16 mouse cellular contexts compared by ENCODE assay signal in the genomic region with DNA sequence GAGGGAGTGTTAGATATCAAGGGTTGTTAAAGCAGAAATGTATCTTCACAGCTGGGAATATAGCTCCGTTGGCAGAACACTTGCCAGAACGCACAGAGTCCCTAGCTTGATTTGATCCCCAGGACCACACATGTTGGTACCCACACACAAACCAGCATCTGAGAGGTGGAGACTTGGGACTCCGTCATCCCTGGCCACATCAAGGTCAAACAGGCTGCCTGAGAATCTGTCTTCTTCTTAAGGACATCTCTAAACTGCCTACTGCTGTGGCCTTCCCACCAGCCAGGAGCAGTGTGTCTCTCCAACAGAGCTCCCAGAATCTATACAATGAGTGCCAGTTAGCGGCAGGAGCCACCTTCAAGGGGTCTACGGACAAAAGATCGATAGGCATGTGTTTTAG. TPM values are rescaled to one million over a fixed set of nuclear protein-coding genes. Genes with fewer than 3 reads are reported as not detected.
DNase-seq lines count a peak whose midpoint lies in the region; ATAC-seq and TF ChIP-seq lines count a peak whose summit lies in the region.
"Had no signal": no experiment of that assay in that cellular context is flagged by ENCODE, and none has a peak within 500 bp of the region (broad histone marks: within the 10 kb centered on the region; RNA-seq: fewer than 3 reads in every experiment).

No protein-coding gene starts in this region.

- no peaks in the 10 kb centered on the region; the same call in 1 of the 2 replicates for H3K4me1 ChIP-seq in forebrain, embryonic 11.5 days (replicated peaks; ENCODE audit: control insufficient read depth, insufficient read depth, low read length)
- H3K4me1 ChIP-seq in forebrain, postnatal 0 days (ENCODE audit: insufficient read depth), result 0 out of 2 replicates have a peak, but pooled peaks cover 4% of the 10 kb centered on the region
- H3K4me1 ChIP-seq in kidney, embryonic 14.5 days (ENCODE audit: control insufficient read depth, insufficient read depth, low read length), result peaks cover 9% of the 10 kb centered on the region; the same call in 1 of the 2 replicates
- no peaks in the 10 kb centered on the region; the same call in 1 of the 2 replicates for H3K4me1 ChIP-seq in kidney, adult 2 months (ENCODE audit: control insufficient read depth, insufficient read depth, low read length)
- H3K4me1 ChIP-seq in G1E (ENCODE audit: insufficient read depth, low read depth, low read length), result peaks cover 53% of the 10 kb centered on the region
- peaks cover 8% of the 10 kb centered on the region; the same call in 1 of the 2 replicates for H3K4me1 ChIP-seq in hindbrain, postnatal 0 days (ENCODE audit: insufficient read depth, low read length)
- H3K4me1 ChIP-seq: neural tube, embryonic 12.5 days had no signal

- TF ChIP-seq POLR2A in kidney, adult 2 months (IDR thresholded peaks at IDR 0.05; ENCODE audit: low read depth, low read length), result no peak

- no peak overlapping the region for H3K9ac ChIP-seq in forebrain, embryonic 11.5 days (ENCODE audit: low read length)
- H3K9ac ChIP-seq in forebrain, postnatal 0 days, result no peak overlapping the region
- H3K9ac ChIP-seq in kidney, embryonic 14.5 days (ENCODE audit: low read depth, low read length), result no peak overlapping the region
- H3K9ac ChIP-seq in hindbrain, postnatal 0 days (replicated peaks; ENCODE audit: low read length), result no peak overlapping the region
- H3K9ac ChIP-seq: hindbrain, embryonic 15.5 days; limb, embryonic 15.5 days; neural tube, embryonic 12.5 days had no signal

- no peak for TF ChIP-seq CTCF in forebrain, postnatal 0 days (IDR thresholded peaks at IDR 0.05; ENCODE audit: low read depth)
- no peak for TF ChIP-seq CTCF in kidney, adult 2 months (conservative IDR thresholded peaks at IDR 0.05; ENCODE audit: insufficient read depth, insufficient read length, low read depth, low read length)
- TF ChIP-seq CTCF in G1E (IDR thresholded peaks at IDR 0.05; ENCODE audit: low read depth, low read length), result no peak
- TF ChIP-seq CTCF in hindbrain, postnatal 0 days (IDR thresholded peaks at IDR 0.05; ENCODE audit: low read depth), result no peak

- no peaks in the 10 kb centered on the region for H3K27me3 ChIP-seq in forebrain, embryonic 11.5 days (ENCODE audit: control insufficient read depth, insufficient read depth, low read length)
- no peaks in the 10 kb centered on the region for H3K27me3 ChIP-seq in forebrain, postnatal 0 days (ENCODE audit: insufficient read depth, low read length)
- no peaks in the 10 kb centered on the region for H3K27me3 ChIP-seq in kidney, embryonic 14.5 days (ENCODE audit: control insufficient read depth, insufficient read depth, low read length)
- no peaks in the 10 kb centered on the region for H3K27me3 ChIP-seq in kidney, adult 2 months (replicated peaks; ENCODE audit: control insufficient read depth, insufficient read depth, low read length)
- no peaks in the 10 kb centered on the region for H3K27me3 ChIP-seq in G1E (ENCODE audit: insufficient read depth, low read length)
- no peaks in the 10 kb centered on the region for H3K27me3 ChIP-seq in hindbrain, postnatal 0 days (ENCODE audit: insufficient read depth, low read length)
- H3K27me3 ChIP-seq: hindbrain, embryonic 15.5 days; limb, embryonic 15.5 days; neural tube, embryonic 12.5 days had no signal

- H3K36me3 ChIP-seq in forebrain, embryonic 11.5 days (ENCODE audit: control insufficient read depth, insufficient read depth, low read length), result no peaks in the 10 kb centered on the region; the same call in 1 of the 2 replicates
- H3K36me3 ChIP-seq in forebrain, postnatal 0 days (ENCODE audit: insufficient read depth), result no peaks in the 10 kb centered on the region; the same call in 1 of the 2 replicates
- peaks cover 10% of the 10 kb centered on the region; the same call in 1 of the 2 replicates for H3K36me3 ChIP-seq in kidney, embryonic 14.5 days (ENCODE audit: control insufficient read depth, insufficient read depth, low read length)
- no peaks in the 10 kb centered on the region for H3K36me3 ChIP-seq in kidney, adult 2 months (ENCODE audit: control insufficient read depth, insufficient read depth, low read length)
- peaks cover 60% of the 10 kb centered on the region for H3K36me3 ChIP-seq in G1E (replicated peaks)
- no peaks in the 10 kb centered on the region for H3K36me3 ChIP-seq in hindbrain, postnatal 0 days (ENCODE audit: insufficient read depth, low read length)
- H3K36me3 ChIP-seq: hindbrain, embryonic 15.5 days; limb, embryonic 15.5 days had no signal

- DNase-seq in forebrain, embryonic 11.5 days (ENCODE audit: low spot score), result no peak
- no peak for DNase-seq in forebrain, postnatal 0 days
- no peak for DNase-seq in kidney, adult 2 months
- peak; percentile 19 for DNase-seq in A20 (ENCODE audit: low read depth, low spot score)
- DNase-seq in G1E (ENCODE audit: low spot score), result no peak
- no peak for DNase-seq in hindbrain, postnatal 0 days (ENCODE audit: low spot score)
- DNase-seq in ovary, postnatal 36 days (ENCODE audit: low spot score), result no peak
- DNase-seq: gastrocnemius, postnatal 10 days; midbrain, embryonic 14.5 days; right cerebral cortex, adult 18-20 months had no signal

- no peak overlapping the region for H3K4me2 ChIP-seq in forebrain, embryonic 11.5 days (ENCODE audit: low read depth, low read length, severe bottlenecking)
- no peak overlapping the region for H3K4me2 ChIP-seq in forebrain, postnatal 0 days (ENCODE audit: low read depth)
- no peak overlapping the region for H3K4me2 ChIP-seq in kidney, embryonic 14.5 days (replicated peaks; ENCODE audit: low read depth, low read length)
- H3K4me2 ChIP-seq in hindbrain, postnatal 0 days (ENCODE audit: low read depth, low read length), result no peak overlapping the region
- H3K4me2 ChIP-seq: hindbrain, embryonic 15.5 days; limb, embryonic 15.5 days; neural tube, embryonic 12.5 days had no signal

- ATAC-seq in forebrain, embryonic 11.5 days (replicated peaks; ENCODE audit: low FRiP score), result 0 out of 2 replicates have a peak, but pooled peaks have one; percentile 21
- no peak for ATAC-seq in forebrain, postnatal 0 days
- ATAC-seq in kidney, embryonic 14.5 days (ENCODE audit: low FRiP score, low TSS enrichment), result peak; percentile 44; the same call in 1 of the 2 replicates
- no peak for ATAC-seq in G1E (ENCODE audit: extremely low read depth, insufficient number of reproducible peaks, low FRiP score, poor library complexity, severe bottlenecking)
- no peak for ATAC-seq in hindbrain, postnatal 0 days
- ATAC-seq: CD4-positive, CD25-positive, alpha-beta regulatory T cell, adult 4 months had no signal

- no peak overlapping the region for H3K4me3 ChIP-seq in forebrain, embryonic 11.5 days (ENCODE audit: low read depth, low read length)
- no peak overlapping the region for H3K4me3 ChIP-seq in forebrain, postnatal 0 days (ENCODE audit: low read depth, low read length)
- no peak overlapping the region for H3K4me3 ChIP-seq in kidney, embryonic 14.5 days (ENCODE audit: low read length)
- H3K4me3 ChIP-seq in kidney, adult 2 months (ENCODE audit: insufficient read depth, low read depth, low read length), result no peak overlapping the region
- H3K4me3 ChIP-seq in G1E (ENCODE audit: low read depth, low read length), result peak overlapping the region; percentile 10; the same call in 1 of the 2 replicates
- H3K4me3 ChIP-seq in hindbrain, postnatal 0 days (ENCODE audit: low read length), result no peak overlapping the region
- H3K4me3 ChIP-seq: hindbrain, embryonic 15.5 days; limb, embryonic 15.5 days; neural tube, embryonic 12.5 days had no signal

- H3K27ac ChIP-seq in forebrain, embryonic 11.5 days (ENCODE audit: low read depth, low read length), result no peak overlapping the region
- H3K27ac ChIP-seq in forebrain, postnatal 0 days (ENCODE audit: low read depth, low read length), result no peak overlapping the region
- H3K27ac ChIP-seq in kidney, embryonic 14.5 days (ENCODE audit: low read depth, low read length), result no peak overlapping the region
- no peak overlapping the region for H3K27ac ChIP-seq in kidney, adult 2 months (ENCODE audit: insufficient read depth, low read depth, low read length)
- no peak overlapping the region for H3K27ac ChIP-seq in hindbrain, postnatal 0 days
- H3K27ac ChIP-seq: hindbrain, embryonic 15.5 days; kidney, postnatal 0 days; limb, embryonic 15.5 days; neural tube, embryonic 12.5 days had no signal

- WGBS in forebrain, embryonic 11.5 days, result 74% methylated on average over 6 of the region's 6 CpGs
- 69% methylated on average over 6 of the region's 6 CpGs for WGBS in forebrain, postnatal 0 days
- 72% methylated on average over 6 of the region's 6 CpGs for WGBS in kidney, embryonic 14.5 days
- WGBS in kidney, adult 2 months, result 86% methylated on average over 6 of the region's 6 CpGs
- 62% methylated on average over 6 of the region's 6 CpGs for WGBS in hindbrain, postnatal 0 days

- no peaks in the 10 kb centered on the region for H3K9me3 ChIP-seq in forebrain, embryonic 11.5 days (ENCODE audit: control insufficient read depth, low read length)
- no peaks in the 10 kb centered on the region for H3K9me3 ChIP-seq in forebrain, postnatal 0 days (ENCODE audit: low read length)
- H3K9me3 ChIP-seq in kidney, embryonic 14.5 days (ENCODE audit: control insufficient read depth, low read length), result no peaks in the 10 kb centered on the region
- no peaks in the 10 kb centered on the region for H3K9me3 ChIP-seq in G1E (replicated peaks)
- no peaks in the 10 kb centered on the region for H3K9me3 ChIP-seq in hindbrain, postnatal 0 days (ENCODE audit: low read length)
- H3K9me3 ChIP-seq: hindbrain, embryonic 15.5 days; limb, embryonic 15.5 days; neural tube, embryonic 12.5 days had no signal

RNA-seq across cellular contexts. Expression of a gene that starts 47.8 kb away (rescaled TPM):
- polyA plus RNA-seq in forebrain, embryonic 11.5 days (2014; fragmentation: Nextera tagmentation; extraction: Ambion mirVana), result 48.0 and 49.6 TPM in 2 replicates
- total RNA-seq in forebrain, postnatal 0 days (2014; rRNA removed), result 46.9 and 53.6 TPM in 2 replicates
- 10.8 and 17.7 TPM in 2 replicates for polyA plus RNA-seq in forebrain, postnatal 0 days (2015; fragmentation: Nextera tagmentation; extraction: Ambion mirVana)
- polyA plus RNA-seq in kidney, embryonic 14.5 days (2014; fragmentation: Nextera tagmentation; extraction: Ambion mirVana), result 36.9 and 44.3 TPM in 2 replicates
- 29.9 and 33.4 TPM in 2 replicates for polyA plus RNA-seq in kidney, adult 2 months (2012; rRNA removed)
- total RNA-seq in G1E (2014; fragmentation: Nextera tagmentation) (352 and 439 TPM in 2 replicates), G1E (2017) (112 and 118 TPM in 2 replicates)
- 133 and 147 TPM in 2 replicates for polyA plus RNA-seq in G1E (2012)
- 69.4 and 80.6 TPM in 2 replicates for total RNA-seq in hindbrain, postnatal 0 days (2014; rRNA removed)
- 20.5 and 20.8 TPM in 2 replicates for polyA plus RNA-seq in hindbrain, postnatal 0 days (2015; fragmentation: Nextera tagmentation; extraction: Ambion mirVana)

Comparison
In these comparisons a context has a peak if more than half of its experiments do, and no peak if none do; other contexts are left out.
1. ATAC-seq: peak in forebrain, embryonic 11.5 days (single experiment) and kidney, embryonic 14.5 days (single experiment); none in forebrain, postnatal 0 days (single experiment), G1E (single experiment) and hindbrain, postnatal 0 days (single experiment).